Mouse (Mus musculus) liver, postnatal 0 days (tissue): ENCODE data around the gene Zyx.

Experiments
- CTCF ChIP-seq: sonication (generic); IDR thresholded peaks from 2 replicates; pipeline ENCODE4 v1.5.1; 2016; ENCODE audit warnings: antibody characterized with exemption, low read depth
- EP300 ChIP-seq: IDR thresholded peaks from 2 replicates; pipeline ENCODE4 v1.6.1; 2016; ENCODE audit warnings: antibody characterized with exemption, low read depth, mild to moderate bottlenecking

GRCm38 (mm10) chr6:42398285-42398684 is 48.9 kb downstream of the Zyx start:
- TF ChIP-seq EP300 (no peak), CTCF (no peak)
